ENCODE assay signal across 27 mouse cellular contexts in genomic region chr10:89510547-89510946, GRCm38 (mm10). TPM values are rescaled to one million over a fixed set of nuclear protein-coding genes. Genes with fewer than 3 reads are reported as not detected.
DNase-seq lines count a peak whose midpoint lies in the region; ATAC-seq and TF ChIP-seq lines count a peak whose summit lies in the region.
"Had no signal": no experiment of that assay in that cellular context is flagged by ENCODE, and none has a peak within 500 bp of the region (broad histone marks: within the 10 kb centered on the region; RNA-seq: fewer than 3 reads in every experiment).

No protein-coding gene starts in this region.

- no peak overlapping the region for H3K9ac ChIP-seq in forebrain, postnatal 0 days
- H3K9ac ChIP-seq in forebrain, embryonic 14.5 days (ENCODE audit: low read length), result no peak overlapping the region
- H3K9ac ChIP-seq in intestine, embryonic 16.5 days (ENCODE audit: low read depth, low read length), result no peak overlapping the region
- H3K9ac ChIP-seq: forebrain, embryonic 13.5 days; heart, embryonic 13.5 days; hindbrain, embryonic 12.5 days; hindbrain, embryonic 15.5 days had no signal

- no peak overlapping the region for H3K4me3 ChIP-seq in forebrain, postnatal 0 days (ENCODE audit: low read depth, low read length)
- H3K4me3 ChIP-seq in forebrain, embryonic 14.5 days (ENCODE audit: low read depth, low read length), result no peak overlapping the region
- H3K4me3 ChIP-seq in intestine, embryonic 16.5 days (ENCODE audit: low read length), result no peak overlapping the region
- H3K4me3 ChIP-seq: forebrain, embryonic 10.5 days; forebrain, embryonic 13.5 days; gastrocnemius, adult 2 months; heart, adult 2 months; heart, embryonic 10.5 days; heart, embryonic 13.5 days; hindbrain, embryonic 12.5 days; hindbrain, embryonic 15.5 days had no signal

- no peaks in the 10 kb centered on the region for H3K4me1 ChIP-seq in forebrain, postnatal 0 days (ENCODE audit: insufficient read depth)
- no peaks in the 10 kb centered on the region for H3K4me1 ChIP-seq in forebrain, embryonic 14.5 days (ENCODE audit: control insufficient read depth, insufficient read depth, low read length)
- peaks cover 11% of the 10 kb centered on the region for H3K4me1 ChIP-seq in intestine, embryonic 16.5 days (ENCODE audit: control insufficient read depth, insufficient read depth, low read length)
- H3K4me1 ChIP-seq: forebrain, embryonic 10.5 days; forebrain, embryonic 13.5 days; heart, embryonic 10.5 days; heart, embryonic 13.5 days; hindbrain, embryonic 12.5 days; hindbrain, embryonic 15.5 days had no signal

- peak; percentile 16 for DNase-seq in forebrain, postnatal 0 days
- no peak for DNase-seq in forebrain, embryonic 14.5 days (ENCODE audit: low spot score)
- DNase-seq in layer of hippocampus, adult 11-12 months (ENCODE audit: low spot score), result peak; percentile 8
- no peak for DNase-seq in layer of hippocampus, adult 9-10 months (ENCODE audit: low spot score)
- DNase-seq in left cerebral cortex, postnatal 25 days (ENCODE audit: low spot score in 2 of 2), result peak; percentile 11 to 38
- no peak for DNase-seq in left cerebral cortex, adult 18-20 months (ENCODE audit: low spot score in 2 of 2)
- DNase-seq in brain, adult 2 months (ENCODE audit: low read depth, low spot score), result peak; percentile 40
- DNase-seq: adrenal gland, adult 8-10 months; adrenal gland, postnatal 25 days; cerebellum, adult 18-20 months; cerebellum, adult 9-10 months; cerebellum, postnatal 14 days; gastrocnemius, adult 2 months; gastrocnemius, postnatal 25 days; heart, adult 2 months had no signal

- peak; percentile 27 for ATAC-seq in forebrain, postnatal 0 days
- no peak for ATAC-seq in forebrain, embryonic 14.5 days
- no peak for ATAC-seq in intestine, embryonic 16.5 days
- ATAC-seq: activated CD4-positive, CD25-positive, alpha-beta regulatory T cell, adult 4 months; forebrain, embryonic 13.5 days had no signal

- H3K4me2 ChIP-seq in forebrain, postnatal 0 days (ENCODE audit: low read depth), result no peak overlapping the region
- H3K4me2 ChIP-seq in forebrain, embryonic 14.5 days (ENCODE audit: low read length), result no peak overlapping the region
- no peak overlapping the region for H3K4me2 ChIP-seq in intestine, embryonic 16.5 days (ENCODE audit: low read depth, low read length)
- H3K4me2 ChIP-seq: forebrain, embryonic 13.5 days; heart, embryonic 13.5 days; hindbrain, embryonic 12.5 days; hindbrain, embryonic 15.5 days had no signal

- intact Hi-C loops in left cerebral cortex, postnatal 25 days (cut with DNase I), result no loop called here

- no peaks in the 10 kb centered on the region for H3K9me3 ChIP-seq in forebrain, postnatal 0 days (ENCODE audit: low read length)
- no peaks in the 10 kb centered on the region for H3K9me3 ChIP-seq in forebrain, embryonic 14.5 days (replicated peaks; ENCODE audit: control insufficient read depth, low read length)
- H3K9me3 ChIP-seq in intestine, embryonic 16.5 days (ENCODE audit: control insufficient read depth, low read length), result no peaks in the 10 kb centered on the region
- H3K9me3 ChIP-seq: forebrain, embryonic 10.5 days; forebrain, embryonic 13.5 days; heart, embryonic 10.5 days; hindbrain, embryonic 12.5 days; hindbrain, embryonic 15.5 days had no signal

- no peaks in the 10 kb centered on the region for H3K27me3 ChIP-seq in forebrain, postnatal 0 days (ENCODE audit: insufficient read depth, low read length)
- no peaks in the 10 kb centered on the region for H3K27me3 ChIP-seq in forebrain, embryonic 14.5 days (replicated peaks; ENCODE audit: control insufficient read depth, insufficient read depth, low read length)
- no peaks in the 10 kb centered on the region for H3K27me3 ChIP-seq in intestine, embryonic 16.5 days (replicated peaks; ENCODE audit: control insufficient read depth, insufficient read depth, low read length)
- H3K27me3 ChIP-seq: forebrain, embryonic 13.5 days; heart, embryonic 13.5 days; hindbrain, embryonic 12.5 days; hindbrain, embryonic 15.5 days had no signal

- no peak overlapping the region for H3K27ac ChIP-seq in forebrain, postnatal 0 days (ENCODE audit: low read depth, low read length)
- no peak overlapping the region for H3K27ac ChIP-seq in forebrain, embryonic 14.5 days (ENCODE audit: low read depth, low read length)
- H3K27ac ChIP-seq in intestine, embryonic 16.5 days (ENCODE audit: low read length), result no peak overlapping the region
- H3K27ac ChIP-seq: forebrain, embryonic 10.5 days; forebrain, embryonic 13.5 days; gastrocnemius, adult 2 months; heart, adult 2 months; heart, embryonic 10.5 days; heart, embryonic 13.5 days; hindbrain, embryonic 12.5 days; hindbrain, embryonic 15.5 days had no signal

- no peaks in the 10 kb centered on the region for H3K36me3 ChIP-seq in forebrain, postnatal 0 days (ENCODE audit: insufficient read depth)
- H3K36me3 ChIP-seq in forebrain, embryonic 14.5 days (ENCODE audit: control insufficient read depth, insufficient read depth, low read length), result no peaks in the 10 kb centered on the region
- no peaks in the 10 kb centered on the region for H3K36me3 ChIP-seq in intestine, embryonic 16.5 days (ENCODE audit: control insufficient read depth, insufficient read depth, low read length)
- H3K36me3 ChIP-seq: forebrain, embryonic 10.5 days; heart, embryonic 10.5 days; heart, embryonic 13.5 days; hindbrain, embryonic 12.5 days; hindbrain, embryonic 15.5 days had no signal

- 63% methylated on average over 2 of the region's 2 CpGs for WGBS in forebrain, postnatal 0 days
- 98% methylated on average over 2 of the region's 2 CpGs for WGBS in forebrain, embryonic 14.5 days
- 92% methylated on average over 2 of the region's 2 CpGs for WGBS in intestine, embryonic 16.5 days

- no peak for TF ChIP-seq CTCF in forebrain, postnatal 0 days (IDR thresholded peaks at IDR 0.05; ENCODE audit: low read depth)

RNA-seq across cellular contexts. Expression of gene Nr1h4, which starts 22.8 kb away (rescaled TPM):
- total RNA-seq in forebrain, postnatal 0 days (2014; rRNA removed), result 0.08 TPM in 1 of 2 replicates, not detected in the other
- 0.11 TPM in 1 of 2 replicates, not detected in the other for polyA plus RNA-seq in forebrain, postnatal 0 days (2015; fragmentation: Nextera tagmentation; extraction: Ambion mirVana)
- 0.14 and 0.17 TPM in 2 replicates for polyA plus RNA-seq in forebrain, embryonic 14.5 days (2014; fragmentation: Nextera tagmentation; extraction: Ambion mirVana)
- under 1 TPM in 1 of 2 experiments, not detected in 1; 0.16 TPM for total RNA-seq in left cerebral cortex, postnatal 25 days (2021)
- under 1 TPM in 1 of 2 experiments, not detected in 1; 0.21 TPM for total RNA-seq in left cerebral cortex, adult 18-20 months (2021)
- polyA plus RNA-seq in intestine, embryonic 16.5 days (2015; fragmentation: Nextera tagmentation; extraction: Ambion mirVana), result 84.0 and 108 TPM in 2 replicates
- total RNA-seq: ES-E14; gastrocnemius, postnatal 25 days; hematopoietic stem cell, adult 5-6 weeks had no signal
- polyA plus RNA-seq: activated CD4-positive, CD25-positive, alpha-beta regulatory T cell, adult 4 months; embryonic facial prominence, embryonic 11.5 days; embryonic facial prominence, embryonic 14.5 days; forebrain, embryonic 10.5 days; hindbrain, embryonic 12.5 days; hindbrain, embryonic 15.5 days had no signal

Comparison
In these comparisons a context has a peak if more than half of its experiments do, and no peak if none do; other contexts are left out.
1. DNase-seq: peak in forebrain, postnatal 0 days (single experiment), layer of hippocampus, adult 11-12 months (single experiment), left cerebral cortex, postnatal 25 days (2 of 2) and brain, adult 2 months (single experiment); none in forebrain, embryonic 14.5 days (single experiment), layer of hippocampus, adult 9-10 months (single experiment) and left cerebral cortex, adult 18-20 months (0 of 2).